Mouse (Mus musculus) thymus, adult 2 months (tissue): ENCODE measurements at regions not wholly inside any gene's neighbourhood (a gene's known extent, or its start where the extent isn't known, plus 50 kb on each side); places are given as distances from the start of the nearest gene placed in this dataset.

Source experiments
- CTCF ChIP-seq: fragments of 200-500 bp; IDR thresholded peaks from 2 replicates; pipeline ENCODE4 v1.5.1; 2012; ENCODE audit warnings: mild to moderate bottlenecking, control low read depth, low read length, moderate library complexity, borderline replicate concordance; ENCODE audit not compliant: control insufficient read depth, poor library complexity, insufficient read depth; ENCODE audit errors: extremely low read depth
- POLR2A ChIP-seq: fragments of 200-500 bp; IDR thresholded peaks from 2 replicates; pipeline ENCODE4 v1.6.1; 2012; ENCODE audit warnings: mild to moderate bottlenecking, low read length, control low read depth, moderate library complexity; ENCODE audit not compliant: control insufficient read depth, poor library complexity, insufficient read depth; ENCODE audit errors: extremely low read depth

DNA sequence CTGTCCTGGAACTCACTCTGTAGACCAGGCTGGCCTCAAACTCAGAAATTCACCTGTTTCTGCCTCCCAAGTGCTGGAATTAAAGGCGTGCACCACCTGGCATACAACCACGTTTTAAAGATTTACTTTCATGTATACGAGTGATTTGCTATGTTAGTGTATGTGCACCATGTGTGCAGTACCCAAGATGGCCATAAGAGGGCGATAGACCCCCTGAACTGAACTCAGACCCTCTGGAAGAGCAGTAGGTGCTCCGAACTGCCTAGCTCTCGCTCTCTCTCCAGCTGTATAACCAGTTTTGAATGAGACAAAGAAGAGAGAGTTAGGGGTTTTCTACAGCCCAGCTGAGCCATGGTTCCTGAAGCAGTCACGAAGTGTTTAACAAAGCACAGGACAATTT, 143.6 kb downstream of the Bcat1 start:
- no peak for TF ChIP-seq POLR2A
- TF ChIP-seq CTCF: no peak
